Mouse (Mus musculus): Measurements from ENCODE around the gene Was.
"Not testable (repeated sequence)": the region's sequence is repeated elsewhere in the genome, so short reads cannot be mapped to it uniquely, and the experiment has no call there.

Gene Was

DNA sequence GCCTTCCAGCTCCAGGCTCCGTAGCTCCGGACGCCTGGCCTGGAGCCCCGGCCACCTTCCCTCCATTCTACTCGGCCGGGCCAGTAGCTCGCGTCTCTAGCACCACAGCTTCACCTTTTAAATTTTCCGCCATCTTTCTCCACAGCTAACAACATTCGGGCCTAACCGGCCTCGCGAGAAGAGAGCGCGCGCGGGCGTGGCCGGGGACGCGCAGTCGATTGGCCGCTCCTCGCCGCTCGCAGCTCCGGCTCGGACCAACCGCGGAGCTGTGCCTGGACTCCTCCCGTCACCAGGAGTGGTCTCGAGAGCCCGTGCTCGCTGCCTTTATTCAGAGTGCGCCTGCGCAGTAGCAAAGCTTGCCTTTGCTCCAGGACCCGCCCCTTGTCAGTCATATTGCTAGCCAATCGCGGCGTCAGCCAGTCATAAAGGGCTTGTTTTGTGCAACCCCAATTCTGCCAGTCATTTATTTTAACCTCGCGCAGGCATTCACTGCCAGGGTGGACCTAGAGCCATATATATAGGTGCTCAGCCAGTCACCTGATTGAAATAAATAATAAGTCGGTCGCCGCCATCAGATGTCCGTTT lies 15.8 kb downstream of the Was start, which contains the start of gene Suv39h1:
Suv39h1 (minus strand) TSS at position 331 of the 585 bp plus-strand sequence.
- DNase-seq (ENCODE audit: extremely low spot score) = peak; percentile 83

DNA sequence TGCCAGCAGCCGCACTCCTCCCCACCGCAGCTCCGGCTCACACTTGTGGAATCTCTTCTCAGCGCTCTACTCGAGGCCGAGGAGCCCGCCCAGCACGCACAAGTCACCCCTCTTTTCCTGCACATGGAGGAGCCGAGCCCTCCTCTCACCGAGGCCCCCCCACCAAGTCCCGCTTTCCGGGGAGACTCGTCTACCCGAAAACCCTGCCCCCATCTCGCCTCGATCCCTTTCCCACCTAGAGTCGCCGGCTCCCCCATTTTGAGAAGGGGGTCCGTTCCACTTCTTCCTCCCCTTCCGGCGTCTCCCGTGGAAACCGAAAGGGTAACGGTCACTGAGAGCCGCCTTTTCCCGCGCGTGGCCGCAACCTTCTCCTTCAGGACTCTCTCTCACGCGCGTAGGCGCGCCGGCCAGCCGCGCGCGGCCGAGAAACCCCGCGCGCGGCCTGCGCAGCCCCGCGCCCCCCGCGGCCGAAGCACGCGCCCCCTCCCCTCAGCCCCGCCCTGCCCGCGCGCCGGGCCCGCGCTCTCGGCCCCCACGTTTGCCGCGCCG lies 16.3 kb downstream of the Was start:
- DNase-seq (ENCODE audit: extremely low spot score) = peak; percentile 45

DNA sequence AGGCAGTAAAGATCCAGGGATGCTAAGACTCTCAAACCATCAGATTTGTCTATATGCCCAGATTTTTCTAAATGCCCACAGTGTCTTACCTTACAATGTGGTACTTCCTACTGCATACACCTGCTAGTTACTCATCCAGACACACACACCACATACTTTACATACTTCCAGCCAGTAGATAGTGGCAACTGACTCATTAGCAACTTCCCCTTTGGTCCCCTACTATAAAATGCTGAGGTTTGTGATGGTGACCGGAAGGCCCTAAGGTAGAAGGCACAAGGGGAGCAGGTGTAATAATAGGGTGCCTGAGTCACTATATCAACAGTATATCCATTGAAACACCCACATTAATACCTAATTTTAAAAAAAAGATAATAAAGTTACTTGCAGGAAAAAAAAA lies 21.1 kb downstream of the Was start:
- DNase-seq (ENCODE audit: extremely low spot score) = no peak

DNA sequence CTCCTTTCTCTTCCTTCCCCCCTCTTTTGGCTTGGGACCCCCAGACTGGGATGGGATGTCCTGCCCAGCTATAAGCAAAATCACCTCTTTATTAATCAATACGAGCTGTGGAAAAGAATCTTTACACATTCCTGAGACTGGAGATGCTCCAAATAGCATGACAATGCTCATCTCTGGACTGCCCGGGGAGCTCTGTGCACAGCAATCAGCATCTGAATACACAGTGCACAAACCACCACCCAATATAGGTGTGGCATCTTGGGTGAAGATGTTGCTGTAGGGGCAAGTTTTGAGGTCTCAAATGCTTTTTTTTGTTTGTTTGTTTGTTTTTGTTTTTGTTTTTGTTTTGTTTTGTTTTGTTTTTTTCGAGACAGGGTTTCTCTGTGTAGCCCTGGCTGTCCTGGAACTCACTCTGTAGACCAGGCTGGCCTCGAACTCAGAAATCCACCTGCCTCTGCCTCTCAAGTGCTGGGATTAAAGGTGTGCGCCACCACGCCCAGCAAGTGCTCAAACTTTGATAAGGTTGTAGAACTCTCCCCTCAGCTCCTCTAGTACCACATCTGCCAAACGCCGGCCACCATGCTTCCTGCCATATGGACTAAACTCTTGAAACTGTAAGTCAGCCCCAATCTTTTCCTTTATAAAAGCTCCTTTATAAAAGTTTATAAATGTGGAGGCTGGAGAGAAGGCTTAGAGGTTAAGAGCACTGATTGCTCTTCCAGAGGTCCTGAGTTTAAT lies 39.1 kb downstream of the Was start:
- DNase-seq (ENCODE audit: extremely low spot score) = not testable (repeated sequence)

DNA sequence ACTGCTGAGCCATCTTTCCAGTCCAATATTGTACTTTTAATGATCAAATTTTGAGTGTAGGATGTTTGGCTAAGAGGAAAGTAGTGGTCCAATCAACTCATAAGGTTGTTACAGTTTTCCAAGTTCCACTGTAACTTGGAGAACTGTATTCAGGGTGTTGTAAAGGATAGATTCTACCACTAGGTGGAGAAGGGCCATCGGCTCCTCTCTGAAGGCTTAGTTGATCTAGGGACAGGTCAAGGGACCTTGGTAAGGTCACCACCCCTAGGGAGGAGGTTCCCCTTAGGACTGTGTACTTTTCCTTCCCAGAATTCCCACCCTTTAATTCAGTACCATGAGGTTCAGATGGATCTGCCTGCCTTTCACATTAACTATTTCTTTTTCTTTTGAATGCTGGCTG lies 57.3 kb downstream of the Was start:
- DNase-seq (ENCODE audit: extremely low spot score) = no peak

Data from embryo, embryonic 9.5 days (tissue).